Mouse (Mus musculus) CH12.LX (cell line): ENCODE results near the gene Prune2. TPM values are rescaled to one million over a fixed set of nuclear protein-coding genes. Genes with fewer than 3 reads are reported as not detected.

Source experiments
- DNase-seq: peaks from one replicate; pipeline ENCODE4 v3.0.0-alpha.2; 2013; ENCODE audit errors: extremely low read depth
- H3K27ac ChIP-seq: 2 replicates; pipeline ENCODE4 v1.5.1; 2012; ENCODE audit warnings: low read depth, mild to moderate bottlenecking, control low read depth, moderate library complexity; ENCODE audit not compliant: insufficient read depth
- H3K27me3 ChIP-seq: replicated peaks from 2 replicates; pipeline ENCODE3; 2012; ENCODE audit warnings: inconsistent platforms
- H3K36me3 ChIP-seq, 2 experiments: replicated peaks in 1 of 2; 2 replicates each; pipeline versions ENCODE3 to v1.6.1; 2012; ENCODE audit warnings: inconsistent platforms in 1 of 2, low read length in 1 of 2, mild to moderate bottlenecking in 1 of 2, mixed read lengths in 1 of 2, moderate library complexity in 1 of 2; ENCODE audit not compliant: control insufficient read depth in 1 of 2, insufficient read depth in 1 of 2
- H3K4me1 ChIP-seq, 2 experiments: 2 replicates each; pipeline ENCODE4 v1.6.1; 2012; ENCODE audit warnings: inconsistent platforms in 1 of 2, moderate library complexity in 1 of 2; ENCODE audit not compliant: insufficient read depth in 2 of 2, control insufficient read depth in 1 of 2
- H3K4me2 ChIP-seq: 2 replicates; pipeline ENCODE4 v1.6.1; 2012; ENCODE audit warnings: low read depth, mild to moderate bottlenecking, control low read depth; ENCODE audit not compliant: poor library complexity, insufficient read depth, severe bottlenecking
- H3K4me3 ChIP-seq, 3 experiments: fragments of 150-350 bp in 1 of 3; sonication (generic) in 1 of 3; replicated peaks in 1 of 3; 2 replicates each; pipeline versions ENCODE3 to v1.5.1; 2011 to 2012; ENCODE audit warnings: low read depth in 2 of 3, low read length in 2 of 3, mild to moderate bottlenecking in 2 of 3, moderate library complexity in 2 of 3, control low read depth in 1 of 3, improper control_type of control experiment in 1 of 3, inconsistent platforms in 1 of 3, mixed read lengths in 1 of 3; ENCODE audit not compliant: poor library complexity in 1 of 3
- H3K79me2 ChIP-seq: replicated peaks from 2 replicates; pipeline ENCODE4 v1.6.1; 2012; ENCODE audit warnings: mild to moderate bottlenecking, moderate library complexity; ENCODE audit not compliant: control insufficient read depth, poor library complexity, insufficient read depth, severe bottlenecking; ENCODE audit errors: extremely low read depth
- H3K9ac ChIP-seq: 2 replicates; pipeline ENCODE4 v1.6.1; 2012; ENCODE audit warnings: low read depth, mild to moderate bottlenecking, control low read depth, moderate library complexity; ENCODE audit not compliant: insufficient read depth
- H3K9me3 ChIP-seq: replicated peaks from 2 replicates; pipeline ENCODE3; 2012; ENCODE audit warnings: low read length, inconsistent platforms, mixed read lengths
- BHLHE40 ChIP-seq: IDR thresholded peaks from 2 replicates; pipeline ENCODE4 v1.6.1; 2011; ENCODE audit warnings: mild to moderate bottlenecking, low read depth, low read length, improper control_type of control experiment
- E2F4 ChIP-seq: IDR thresholded peaks from 2 replicates; pipeline ENCODE4 v1.6.1; 2011; ENCODE audit warnings: low read depth, low read length, improper control_type of control experiment; ENCODE audit not compliant: insufficient replicate concordance
- HCFC1 ChIP-seq: IDR thresholded peaks from 2 replicates; pipeline ENCODE4 v1.6.1; 2012; ENCODE audit warnings: low read depth, mild to moderate bottlenecking, inconsistent platforms, low read length, improper control_type of control experiment
- MAFK ChIP-seq: IDR thresholded peaks from 2 replicates; pipeline ENCODE4 v1.6.1; 2011; ENCODE audit warnings: low read length, improper control_type of control experiment; ENCODE audit not compliant: insufficient replicate concordance
- MEF2A ChIP-seq: IDR thresholded peaks from 2 replicates; pipeline ENCODE4 v1.6.1; 2014; ENCODE audit warnings: low read depth, mild to moderate bottlenecking, inconsistent platforms, low read length, improper control_type of control experiment, borderline replicate concordance
- MYC ChIP-seq: IDR thresholded peaks from 2 replicates; pipeline ENCODE4 v1.6.1; 2011; ENCODE audit warnings: low read depth, mild to moderate bottlenecking, improper control_type of control experiment, low read length
- NRF1 ChIP-seq: IDR thresholded peaks from 2 replicates; pipeline ENCODE4 v1.6.1; 2014; ENCODE audit warnings: low read depth, mild to moderate bottlenecking, inconsistent platforms, low read length, improper control_type of control experiment, moderate library complexity
- ZC3H11A ChIP-seq: IDR thresholded peaks from 2 replicates; pipeline ENCODE4 v1.6.1; 2012; ENCODE audit warnings: low read depth, mild to moderate bottlenecking, inconsistent platforms, low read length, improper control_type of control experiment
- ZKSCAN1 ChIP-seq: IDR thresholded peaks from 2 replicates; pipeline ENCODE4 v1.6.1; 2012; ENCODE audit warnings: low read depth, inconsistent platforms, low read length, improper control_type of control experiment, borderline replicate concordance
- ZNF384 ChIP-seq: IDR thresholded peaks from 2 replicates; pipeline ENCODE4 v1.6.1; 2012; ENCODE audit warnings: low read depth, low read length, improper control_type of control experiment, inconsistent platforms
- dilution Hi-C: fragments of 300-500 bp; cut with MboI; formaldehyde crosslinking; loops from 2 replicates; pipeline ENCODE4 v1.14.3; 2020; ENCODE audit warnings: low sequenced_read_pairs; ENCODE audit not compliant: extremely low pct_unique_long_range_greater_than_20kb, extremely low pct_ligation_motif_present
- in situ Hi-C: fragments of 300-500 bp; cut with MboI; formaldehyde crosslinking; loops from 3 replicates; pipeline ENCODE4 v1.14.3; 2019; ENCODE audit warnings: low sequenced_read_pairs, low pct_ligation_motif_present, low pct_unique_long_range_greater_than_20kb, mixed read lengths
- polyA plus RNA-seq: library from polyadenylated mRNA; unstranded; fragments of >175 nt; gene quantifications from 2 replicates; pipeline ENCODE4 v1.2.1, GENCODE M21; 2012; ENCODE audit warnings: low read depth; ENCODE audit not compliant: insufficient read length
- total RNA-seq, 2 experiments: library from RNA; depleted of rRNA; stranded (reverse); fragments of 300-350 nt in 1 of 2; fragments of >200 nt in 1 of 2; gene quantifications; 2 replicates each; pipeline ENCODE4 v1.2.3; 2012 to 2014

Gene Prune2
- total and polyA plus RNA-seq, 3 experiments, result 0.04 to 1.7 (median 0.21) TPM

GRCm38 (mm10) chr19:17124034-17124735, 168.3 kb downstream of the Prune2 start (continued):
- TF ChIP-seq MEF2A (0 out of 2 replicates have a peak, but pooled peaks have one; percentile 25), HCFC1 (peak; percentile 28; the same call in 1 of the 2 replicates), MYC (no peak), ZNF384 (no peak), ZKSCAN1 (no peak)

GRCm38 (mm10) chr19:17125380-17125779, 169.5 kb downstream of the Prune2 start:
- in situ Hi-C loops, result no loop called here
- H3K9me3 ChIP-seq, result no peaks in the 10 kb centered on the region
- DNase-seq, result no peak
- H3K9ac ChIP-seq, result peak overlapping the region; percentile 31; the same call in 1 of the 2 replicates
- peaks cover 0 to 9% of the 10 kb centered on the region in 2 experiments for H3K36me3 ChIP-seq
- no peak overlapping the region for H3K4me3 ChIP-seq
- no peak for TF ChIP-seq E2F4
- no peak overlapping the region for H3K27ac ChIP-seq
- H3K27me3 ChIP-seq, result no peaks in the 10 kb centered on the region
- H3K79me2 ChIP-seq, result no peaks in the 10 kb centered on the region
- peaks cover 6 to 7% of the 10 kb centered on the region in 2 experiments; a peak in 3 of 4 replicates for H3K4me1 ChIP-seq
- no peak overlapping the region for H3K4me2 ChIP-seq
- dilution Hi-C loops, result no loop called here

DNA sequence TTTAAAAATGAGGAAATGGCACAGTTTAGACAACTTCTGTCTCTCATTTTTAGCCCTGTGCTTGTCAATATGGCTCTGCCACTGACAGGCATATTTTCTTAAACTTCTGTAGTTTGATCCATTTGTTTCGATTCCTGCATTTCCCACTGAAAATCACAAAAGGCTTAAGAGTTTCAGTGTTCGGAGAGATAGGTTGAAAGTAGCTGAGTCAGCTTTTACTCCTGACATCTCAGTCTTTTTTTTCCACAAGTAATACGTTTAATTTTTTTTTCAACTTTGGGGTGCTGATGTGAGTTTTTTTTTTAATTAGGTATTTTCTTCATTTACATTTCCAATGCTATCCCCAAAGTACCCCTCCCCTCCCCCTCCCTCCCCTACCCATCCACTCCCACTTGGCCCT, 174.6 kb downstream of the Prune2 start:
- no peak for DNase-seq
- Histone ChIP-seq H3K79me2 (no peaks in the 10 kb centered on the region), H3K4me3 (no peak overlapping the region), H3K9me3 (no peaks in the 10 kb centered on the region), H3K4me1 (peaks cover 0 to 7% of the 10 kb centered on the region in 2 experiments; a peak in 2 of 4 replicates), H3K36me3 (no peaks in the 10 kb centered on the region), H3K4me2 (no peak overlapping the region), H3K27ac (no peak overlapping the region), H3K27me3 (no peaks in the 10 kb centered on the region), H3K9ac (no peak overlapping the region)
- dilution Hi-C loops, result no loop called here
- TF ChIP-seq ZNF384, result peak; percentile 19; the same call in 1 of the 2 replicates
- no peak for TF ChIP-seq NRF1
- TF ChIP-seq MAFK, result peak; percentile 95
- TF ChIP-seq BHLHE40, result no peak
- TF ChIP-seq ZC3H11A, result no peak
- in situ Hi-C loops, result no loop called here
